Mouse (Mus musculus) lung, embryonic 16.5 days (tissue): Measurements from ENCODE around the gene Raver2. TPM values are rescaled to one million over a fixed set of nuclear protein-coding genes. Genes with fewer than 3 reads are reported as not detected.
A peak's percentile ranks its signal among the peaks of the same experiment; 100 is the strongest.

ENCODE experiments used
- ATAC-seq: fragments of 200-750 bp; cut with Nextera tagmentation; 2 replicates; pipeline ENCODE4 v1.8.0; 2017; ENCODE audit warnings: low read depth, mild to moderate bottlenecking, moderate library complexity
- H3K27ac ChIP-seq: fragments of 300-500 bp; sonication (generic); 2 replicates; pipeline ENCODE4 v1.5.1; 2014; ENCODE audit warnings: mild to moderate bottlenecking, control low read depth, low read length
- H3K27me3 ChIP-seq: fragments of 300-500 bp; sonication (generic); 2 replicates; pipeline ENCODE4 v1.6.1; 2014; ENCODE audit warnings: low read depth, low read length, mixed read lengths; ENCODE audit not compliant: control insufficient read depth, insufficient read depth
- H3K36me3 ChIP-seq: fragments of 300-500 bp; sonication (generic); 2 replicates; pipeline ENCODE4 v1.6.1; 2014; ENCODE audit warnings: low read length; ENCODE audit not compliant: control insufficient read depth, insufficient read depth
- H3K4me1 ChIP-seq: fragments of 300-500 bp; sonication (generic); replicated peaks from 2 replicates; pipeline ENCODE4 v1.6.1; 2014; ENCODE audit warnings: low read length, mixed read lengths; ENCODE audit not compliant: control insufficient read depth, insufficient read depth
- H3K4me2 ChIP-seq: fragments of 300-500 bp; sonication (generic); 2 replicates; pipeline ENCODE4 v1.6.1; 2014; ENCODE audit warnings: low read depth, low read length, control low read depth
- H3K4me3 ChIP-seq: fragments of 300-500 bp; sonication (generic); 2 replicates; pipeline ENCODE4 v1.5.1; 2014; ENCODE audit warnings: mild to moderate bottlenecking, low read length, control low read depth
- H3K9ac ChIP-seq: fragments of 300-500 bp; sonication (generic); 2 replicates; pipeline ENCODE4 v1.6.1; 2014; ENCODE audit warnings: low read length, control low read depth
- H3K9me3 ChIP-seq: fragments of 300-500 bp; sonication (generic); 2 replicates; pipeline ENCODE4 v1.6.1; 2016; ENCODE audit warnings: low read length; ENCODE audit not compliant: control insufficient read depth
- WGBS: fragments of 180-500 bp; shearing (Covaris S2); extraction: QIAGEN DNeasy Blood & Tissue Kit; methylation state at CpG from one replicate; pipeline ENCODE4 v1.1.7; 2014; 5-methylcytosine and 5-hydroxymethylcytosine counted together
- polyA plus RNA-seq: library from polyadenylated mRNA; unstranded; fragments of >200 nt; fragmentation: Nextera tagmentation; extraction: Ambion mirVana; gene quantifications from 2 replicates; pipeline ENCODE4 v1.2.1, GENCODE M21; 2015

The Raver2 gene
- polyA plus RNA-seq, 1 experiment from 2014 or later: 13.8 TPM

- no peaks in the 10 kb centered on the region; the same call in 1 of the 2 replicates for H3K4me1 ChIP-seq
- no peak overlapping the region for H3K4me2 ChIP-seq
- H3K9ac ChIP-seq: no peak overlapping the region
- H3K27ac ChIP-seq: 0 out of 2 replicates have a peak overlapping the region, but pooled peaks have one; percentile 18
- H3K36me3 ChIP-seq: no peaks in the 10 kb centered on the region
- no peak overlapping the region for H3K4me3 ChIP-seq
- H3K27me3 ChIP-seq: no peaks in the 10 kb centered on the region
- H3K9me3 ChIP-seq: no peaks in the 10 kb centered on the region
- peak; percentile 48 for ATAC-seq
Observed at GRCm38 (mm10) chr4:101044149-101044548, 24.6 kb upstream of the Raver2 start.

- no peaks in the 10 kb centered on the region for H3K27me3 ChIP-seq
- no peaks in the 10 kb centered on the region for H3K36me3 ChIP-seq
- H3K9me3 ChIP-seq: no peaks in the 10 kb centered on the region
- 41% methylated on average over 4 of the region's 4 CpGs for WGBS
- no peak overlapping the region for H3K4me3 ChIP-seq
- no peak for ATAC-seq
- no peak overlapping the region for H3K4me2 ChIP-seq
- H3K4me1 ChIP-seq: no peaks in the 10 kb centered on the region; the same call in 1 of the 2 replicates
- no peak overlapping the region for H3K9ac ChIP-seq
- H3K27ac ChIP-seq: no peak overlapping the region
Observed at GRCm38 (mm10) chr4:101046576-101046975, 22.2 kb upstream of the Raver2 start.

GRCm38 (mm10) chr4:101062146-101062545 is 6.6 kb upstream of the Raver2 start:
- Histone ChIP-seq H3K27ac (no peak overlapping the region), H3K4me2 (no peak overlapping the region), H3K9me3 (0 out of 2 replicates have a peak, but pooled peaks cover 3% of the 10 kb centered on the region), H3K4me3 (no peak overlapping the region), H3K36me3 (no peaks in the 10 kb centered on the region), H3K27me3 (no peaks in the 10 kb centered on the region), H3K4me1 (no peaks in the 10 kb centered on the region), H3K9ac (no peak overlapping the region)
- peak; percentile 99 for ATAC-seq
- WGBS: 39% methylated on average over 2 of the region's 2 CpGs

- Histone ChIP-seq H3K27me3 (no peaks in the 10 kb centered on the region), H3K4me3 (no peak overlapping the region), H3K9me3 (no peaks in the 10 kb centered on the region), H3K27ac (no peak overlapping the region), H3K4me2 (no peak overlapping the region), H3K4me1 (peaks cover 5% of the 10 kb centered on the region), H3K36me3 (no peaks in the 10 kb centered on the region), H3K9ac (no peak overlapping the region)
- ATAC-seq: no peak
- WGBS: 32% methylated on average over 5 of the region's 5 CpGs
Observed at GRCm38 (mm10) chr4:101066401-101066800, 2.4 kb upstream of the Raver2 start.

- H3K4me1 ChIP-seq: peaks cover 5% of the 10 kb centered on the region
- 1% methylated on average over 54 of the region's 55 CpGs for WGBS
- H3K4me3 ChIP-seq: peak overlapping the region; percentile 87
- no peaks in the 10 kb centered on the region for H3K9me3 ChIP-seq
- no peaks in the 10 kb centered on the region for H3K27me3 ChIP-seq
- H3K27ac ChIP-seq: peak overlapping the region; percentile 69; the same call in 1 of the 2 replicates
- no peaks in the 10 kb centered on the region for H3K36me3 ChIP-seq
- peak overlapping the region; percentile 85 for H3K9ac ChIP-seq
- H3K4me2 ChIP-seq: peak overlapping the region; percentile 86
- ATAC-seq: peak; percentile 63
Observed at GRCm38 (mm10) chr4:101069154-101069971, 580 bp downstream of the Raver2 start.

GRCm38 (mm10) chr4:101071570-101071969 is 2.8 kb downstream of the Raver2 start:
- WGBS: 57% methylated on average over 4 of the region's 4 CpGs
- no peaks in the 10 kb centered on the region for H3K9me3 ChIP-seq

GRCm38 (mm10) chr4:101076425-101076824 is 7.6 kb downstream of the Raver2 start:
- Histone ChIP-seq H3K9ac (no peak overlapping the region), H3K4me1 (peaks cover 7% of the 10 kb centered on the region), H3K27me3 (no peaks in the 10 kb centered on the region), H3K9me3 (no peaks in the 10 kb centered on the region), H3K36me3 (no peaks in the 10 kb centered on the region), H3K27ac (no peak overlapping the region), H3K4me2 (no peak overlapping the region), H3K4me3 (no peak overlapping the region)
- ATAC-seq: no peak
- 28% methylated on average over 3 of the region's 3 CpGs for WGBS

More at GRCm38 (mm10) chr4:101071570-101071969, 2.8 kb downstream of the Raver2 start:
- no peak overlapping the region for H3K4me3 ChIP-seq
- H3K9ac ChIP-seq: no peak overlapping the region
- no peak for ATAC-seq
- no peak overlapping the region for H3K4me2 ChIP-seq
- H3K27me3 ChIP-seq: no peaks in the 10 kb centered on the region
- H3K36me3 ChIP-seq: no peaks in the 10 kb centered on the region
- peaks cover 5% of the 10 kb centered on the region for H3K4me1 ChIP-seq
- no peak overlapping the region for H3K27ac ChIP-seq

- ATAC-seq: no peak
- WGBS: 18% methylated on average over 3 of the region's 3 CpGs
- no peak overlapping the region for H3K27ac ChIP-seq
Observed at GRCm38 (mm10) chr4:101080016-101080415, 11.2 kb downstream of the Raver2 start.

GRCm38 (mm10) chr4:101082176-101082888 is 13.5 kb downstream of the Raver2 start:
- no peaks in the 10 kb centered on the region for H3K36me3 ChIP-seq
- H3K9me3 ChIP-seq: no peaks in the 10 kb centered on the region
- H3K27me3 ChIP-seq: no peaks in the 10 kb centered on the region
- no peak overlapping the region for H3K9ac ChIP-seq
- 35% methylated on average over 17 of the region's 17 CpGs for WGBS
- no peak overlapping the region for H3K4me3 ChIP-seq
- peak; percentile 79 for ATAC-seq
- peak overlapping the region; percentile 71 for H3K27ac ChIP-seq
- H3K4me2 ChIP-seq: no peak overlapping the region; the same call in 1 of the 2 replicates
- peaks cover 17% of the 10 kb centered on the region for H3K4me1 ChIP-seq

More at GRCm38 (mm10) chr4:101080016-101080415, 11.2 kb downstream of the Raver2 start:
- Histone ChIP-seq H3K4me2 (no peak overlapping the region), H3K36me3 (no peaks in the 10 kb centered on the region), H3K27me3 (no peaks in the 10 kb centered on the region), H3K4me1 (peaks cover 17% of the 10 kb centered on the region), H3K9ac (no peak overlapping the region), H3K9me3 (no peaks in the 10 kb centered on the region), H3K4me3 (no peak overlapping the region)
